Mouse (Mus musculus): ENCODE data around the gene Zc2hc1b. TPM values are rescaled to one million over a fixed set of nuclear protein-coding genes. Genes with fewer than 3 reads are reported as not detected.

Zc2hc1b gene
- polyA plus RNA-seq, 1 experiment from 2014 or later = not detected

- 91% methylated on average over 5 of the region's 5 CpGs for WGBS
Measured at GRCm38 (mm10) chr10:13189881-13190280, 12.1 kb upstream of the Zc2hc1b start.

GRCm38 (mm10) chr10:13186754-13187153 is 8.9 kb upstream of the Zc2hc1b start:
- H3K36me3 ChIP-seq (ENCODE audit: control insufficient read depth, insufficient read depth, low read length) = peaks cover 6% of the 10 kb centered on the region

More at GRCm38 (mm10) chr10:13189881-13190280, 12.1 kb upstream of the Zc2hc1b start:
- DNase-seq (ENCODE audit: low spot score) (no peak), ATAC-seq (ENCODE audit: insufficient number of reproducible peaks, low FRiP score, low TSS enrichment, low read depth) (no peak)
- Histone ChIP-seq H3K9ac (ENCODE audit: low read length) (no peak overlapping the region), H3K4me1 (ENCODE audit: control insufficient read depth, insufficient read depth, low read length) (0 out of 2 replicates have a peak, but pooled peaks cover 5% of the 10 kb centered on the region), H3K27ac (replicated peaks; ENCODE audit: low read depth, low read length) (no peak overlapping the region), H3K36me3 (ENCODE audit: control insufficient read depth, insufficient read depth, low read length) (peaks cover 6% of the 10 kb centered on the region; the same call in 1 of the 2 replicates), H3K4me2 (ENCODE audit: low read depth, severe bottlenecking) (no peak overlapping the region), H3K9me3 (ENCODE audit: control insufficient read depth, low read length) (no peaks in the 10 kb centered on the region), H3K4me3 (ENCODE audit: low read depth, low read length) (no peak overlapping the region), H3K27me3 (ENCODE audit: control insufficient read depth, insufficient read depth, low read length) (no peaks in the 10 kb centered on the region)

GRCm38 (mm10) chr10:13184170-13184766 is 6.4 kb upstream of the Zc2hc1b start:
- H3K36me3 ChIP-seq (ENCODE audit: control insufficient read depth, insufficient read depth, low read length) = peaks cover 7% of the 10 kb centered on the region
- H3K27me3 ChIP-seq (ENCODE audit: control insufficient read depth, insufficient read depth, low read length) = no peaks in the 10 kb centered on the region
- H3K9ac ChIP-seq (ENCODE audit: low read length) = no peak overlapping the region
- H3K4me1 ChIP-seq (ENCODE audit: control insufficient read depth, insufficient read depth, low read length) = no peaks in the 10 kb centered on the region
- H3K4me3 ChIP-seq (ENCODE audit: low read depth, low read length) = no peak overlapping the region
- no peak for DNase-seq (ENCODE audit: low spot score)
- ATAC-seq (ENCODE audit: insufficient number of reproducible peaks, low FRiP score, low TSS enrichment, low read depth) = no peak
- H3K9me3 ChIP-seq (ENCODE audit: control insufficient read depth, low read length) = no peaks in the 10 kb centered on the region
- H3K4me2 ChIP-seq (ENCODE audit: low read depth, severe bottlenecking) = no peak overlapping the region
- 91% methylated on average over 4 of the region's 4 CpGs for WGBS
- H3K27ac ChIP-seq (replicated peaks; ENCODE audit: low read depth, low read length) = no peak overlapping the region

More at GRCm38 (mm10) chr10:13186754-13187153, 8.9 kb upstream of the Zc2hc1b start:
- Histone ChIP-seq H3K9me3 (ENCODE audit: control insufficient read depth, low read length) (no peaks in the 10 kb centered on the region), H3K4me1 (ENCODE audit: control insufficient read depth, insufficient read depth, low read length) (no peaks in the 10 kb centered on the region), H3K4me3 (ENCODE audit: low read depth, low read length) (no peak overlapping the region), H3K4me2 (ENCODE audit: low read depth, severe bottlenecking) (no peak overlapping the region), H3K9ac (ENCODE audit: low read length) (no peak overlapping the region), H3K27ac (replicated peaks; ENCODE audit: low read depth, low read length) (no peak overlapping the region), H3K27me3 (ENCODE audit: control insufficient read depth, insufficient read depth, low read length) (no peaks in the 10 kb centered on the region)
- WGBS = 87% methylated on average over 3 of the region's 3 CpGs
- DNase-seq (ENCODE audit: low spot score) (no peak), ATAC-seq (ENCODE audit: insufficient number of reproducible peaks, low FRiP score, low TSS enrichment, low read depth) (no peak)

GRCm38 (mm10) chr10:13180211-13180610 is 2.4 kb upstream of the Zc2hc1b start:
- 92% methylated on average over 7 of the region's 7 CpGs for WGBS
- peaks cover 6% of the 10 kb centered on the region for H3K36me3 ChIP-seq (ENCODE audit: control insufficient read depth, insufficient read depth, low read length)
- H3K27me3 ChIP-seq (ENCODE audit: control insufficient read depth, insufficient read depth, low read length) = no peaks in the 10 kb centered on the region
- ATAC-seq (ENCODE audit: insufficient number of reproducible peaks, low FRiP score, low TSS enrichment, low read depth) (no peak), DNase-seq (ENCODE audit: low spot score) (no peak)
- H3K4me1 ChIP-seq (ENCODE audit: control insufficient read depth, insufficient read depth, low read length) = no peaks in the 10 kb centered on the region
- H3K4me3 ChIP-seq (ENCODE audit: low read depth, low read length) = no peak overlapping the region
- no peaks in the 10 kb centered on the region for H3K9me3 ChIP-seq (ENCODE audit: control insufficient read depth, low read length)
- H3K4me2 ChIP-seq (ENCODE audit: low read depth, severe bottlenecking) = no peak overlapping the region
- H3K27ac ChIP-seq (replicated peaks; ENCODE audit: low read depth, low read length) = no peak overlapping the region
- H3K9ac ChIP-seq (ENCODE audit: low read length) = no peak overlapping the region

- Histone ChIP-seq H3K4me2 (ENCODE audit: low read depth, severe bottlenecking) (no peak overlapping the region), H3K27ac (replicated peaks; ENCODE audit: low read depth, low read length) (no peak overlapping the region), H3K27me3 (ENCODE audit: control insufficient read depth, insufficient read depth, low read length) (no peaks in the 10 kb centered on the region), H3K36me3 (ENCODE audit: control insufficient read depth, insufficient read depth, low read length) (peaks cover 4% of the 10 kb centered on the region; the same call in 1 of the 2 replicates), H3K9me3 (ENCODE audit: control insufficient read depth, low read length) (no peaks in the 10 kb centered on the region), H3K4me3 (ENCODE audit: low read depth, low read length) (no peak overlapping the region), H3K9ac (ENCODE audit: low read length) (no peak overlapping the region), H3K4me1 (ENCODE audit: control insufficient read depth, insufficient read depth, low read length) (peaks cover 19% of the 10 kb centered on the region)
- ATAC-seq (ENCODE audit: insufficient number of reproducible peaks, low FRiP score, low TSS enrichment, low read depth) (no peak), DNase-seq (ENCODE audit: low spot score) (no peak)
- WGBS = 96% methylated on average over 7 of the region's 7 CpGs
Measured at GRCm38 (mm10) chr10:13175866-13176265, 2.0 kb downstream of the Zc2hc1b start.

GRCm38 (mm10) chr10:13172798-13173221 is 5.0 kb downstream of the Zc2hc1b start:
- no peak for ATAC-seq (ENCODE audit: insufficient number of reproducible peaks, low FRiP score, low TSS enrichment, low read depth)
- WGBS = 20% methylated on average over 10 of the region's 10 CpGs

GRCm38 (mm10) chr10:13171461-13171860 is 6.4 kb downstream of the Zc2hc1b start:
- WGBS = 21% methylated on average over 2 of the region's 2 CpGs
- H3K27me3 ChIP-seq (ENCODE audit: control insufficient read depth, insufficient read depth, low read length) = no peaks in the 10 kb centered on the region
- H3K9me3 ChIP-seq (ENCODE audit: control insufficient read depth, low read length) = no peaks in the 10 kb centered on the region
- DNase-seq (ENCODE audit: low spot score) (no peak), ATAC-seq (ENCODE audit: insufficient number of reproducible peaks, low FRiP score, low TSS enrichment, low read depth) (no peak)
- H3K9ac ChIP-seq (ENCODE audit: low read length) = no peak overlapping the region
- no peak overlapping the region for H3K4me3 ChIP-seq (ENCODE audit: low read depth, low read length)
- no peak overlapping the region for H3K27ac ChIP-seq (replicated peaks; ENCODE audit: low read depth, low read length)
- peaks cover 24% of the 10 kb centered on the region for H3K4me1 ChIP-seq (ENCODE audit: control insufficient read depth, insufficient read depth, low read length)
- no peaks in the 10 kb centered on the region for H3K36me3 ChIP-seq (ENCODE audit: control insufficient read depth, insufficient read depth, low read length)
- H3K4me2 ChIP-seq (ENCODE audit: low read depth, severe bottlenecking) = no peak overlapping the region

More at GRCm38 (mm10) chr10:13172798-13173221, 5.0 kb downstream of the Zc2hc1b start:
- Histone ChIP-seq H3K9me3 (ENCODE audit: control insufficient read depth, low read length) (no peaks in the 10 kb centered on the region), H3K9ac (ENCODE audit: low read length) (no peak overlapping the region), H3K4me3 (ENCODE audit: low read depth, low read length) (no peak overlapping the region), H3K4me1 (ENCODE audit: control insufficient read depth, insufficient read depth, low read length) (peaks cover 24% of the 10 kb centered on the region), H3K27ac (replicated peaks; ENCODE audit: low read depth, low read length) (no peak overlapping the region), H3K4me2 (ENCODE audit: low read depth, severe bottlenecking) (peak overlapping the region; percentile 24; the same call in 1 of the 2 replicates), H3K36me3 (ENCODE audit: control insufficient read depth, insufficient read depth, low read length) (no peaks in the 10 kb centered on the region; the same call in 1 of the 2 replicates), H3K27me3 (ENCODE audit: control insufficient read depth, insufficient read depth, low read length) (no peaks in the 10 kb centered on the region)
- peak; percentile 53 for DNase-seq (ENCODE audit: low spot score)

GRCm38 (mm10) chr10:13170739-13171448 is 6.9 kb downstream of the Zc2hc1b start:
- Histone ChIP-seq H3K36me3 (ENCODE audit: control insufficient read depth, insufficient read depth, low read length) (no peaks in the 10 kb centered on the region), H3K4me3 (ENCODE audit: low read depth, low read length) (no peak overlapping the region), H3K27ac (replicated peaks; ENCODE audit: low read depth, low read length) (no peak overlapping the region; the same call in 1 of the 2 replicates), H3K27me3 (ENCODE audit: control insufficient read depth, insufficient read depth, low read length) (no peaks in the 10 kb centered on the region), H3K4me2 (ENCODE audit: low read depth, severe bottlenecking) (no peak overlapping the region), H3K4me1 (ENCODE audit: control insufficient read depth, insufficient read depth, low read length) (peaks cover 24% of the 10 kb centered on the region), H3K9me3 (ENCODE audit: control insufficient read depth, low read length) (no peaks in the 10 kb centered on the region), H3K9ac (ENCODE audit: low read length) (no peak overlapping the region)
- WGBS = 12% methylated on average over 12 of the region's 12 CpGs
- peak; percentile 61 for DNase-seq (ENCODE audit: low spot score)
- peak; percentile 78; the same call in 1 of the 2 replicates for ATAC-seq (ENCODE audit: insufficient number of reproducible peaks, low FRiP score, low TSS enrichment, low read depth)
